Mouse (Mus musculus) gastrocnemius, postnatal 10 days (tissue): ENCODE data around the gene Tmed9. TPM values are rescaled to one million over a fixed set of nuclear protein-coding genes. Genes with fewer than 3 reads are reported as not detected.
"Not testable (repeated sequence)": the region's sequence is repeated elsewhere in the genome, so short reads cannot be mapped to it uniquely, and the experiment has no call there.

ENCODE experiments used
- DNase-seq: peaks from one replicate; pipeline ENCODE4 v3.0.0; 2021; ENCODE audit warnings: mixed read lengths
- total RNA-seq, 2 experiments: library from RNA; stranded (reverse); gene quantifications; 2 replicates each; pipeline ENCODE4 v1.2.3; 2021

Gene Tmed9
- total RNA-seq, 2 experiments from 2014 or later: 147 to 192 TPM

DNA sequence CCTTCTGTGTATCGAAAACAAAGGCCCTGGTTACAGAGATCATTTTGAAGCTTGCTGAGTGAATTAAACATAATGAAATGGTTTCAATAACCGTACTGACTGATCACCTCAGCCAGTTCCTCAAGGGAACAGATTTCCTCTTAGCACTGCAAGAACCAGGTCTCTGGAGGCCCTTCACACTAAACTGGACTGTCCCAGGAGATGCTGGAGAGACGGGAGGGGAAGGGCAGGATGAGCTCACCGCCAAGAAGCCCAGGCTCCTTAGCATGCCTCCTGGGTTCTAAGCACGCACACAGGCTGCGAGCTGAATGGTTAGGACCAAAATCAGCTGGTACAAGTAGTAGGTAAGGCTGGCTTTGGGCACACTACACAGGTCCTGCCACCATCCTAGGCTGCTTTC, 6.5 kb upstream of the Tmed9 start:
- no peak for DNase-seq

DNA sequence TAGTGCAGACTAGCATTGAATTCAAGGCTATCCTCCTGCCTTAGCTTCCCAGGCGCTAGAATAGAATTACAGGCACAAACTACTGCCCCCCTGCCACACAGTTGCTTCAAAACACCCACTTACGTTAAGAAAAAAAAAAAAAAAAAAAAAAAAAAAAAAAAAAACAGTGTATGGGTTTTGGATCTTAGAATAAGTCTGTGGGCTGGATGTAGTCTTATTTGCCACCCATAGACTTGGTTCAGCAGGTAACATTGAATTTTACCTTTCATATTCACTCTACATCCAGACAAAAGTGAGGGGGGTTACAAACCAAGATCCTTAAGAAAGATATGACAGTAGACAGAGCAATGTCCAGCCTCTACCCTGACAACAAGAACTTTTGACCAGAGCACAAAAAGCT, 5.6 kb upstream of the Tmed9 start:
- no peak for DNase-seq

DNA sequence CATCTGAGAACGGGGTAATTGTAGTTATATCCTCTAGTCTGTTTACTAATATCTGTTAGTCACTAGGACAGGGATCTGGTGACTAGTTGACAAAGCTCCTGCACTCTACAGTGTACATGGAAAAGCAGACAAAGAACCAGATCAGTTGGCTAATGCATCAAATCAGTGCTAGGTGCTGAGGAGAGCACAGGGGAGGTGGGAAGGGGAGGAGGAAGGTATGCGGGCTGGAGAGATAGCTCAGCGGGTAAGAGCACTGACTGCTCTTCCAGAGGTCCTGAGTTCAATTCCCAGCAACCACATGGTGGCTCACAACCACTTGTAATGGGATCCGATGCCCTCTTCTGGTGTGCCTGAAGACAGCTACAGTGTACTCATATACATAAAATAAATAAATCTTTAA, 5.0 kb upstream of the Tmed9 start:
- DNase-seq: not testable (repeated sequence)

DNA sequence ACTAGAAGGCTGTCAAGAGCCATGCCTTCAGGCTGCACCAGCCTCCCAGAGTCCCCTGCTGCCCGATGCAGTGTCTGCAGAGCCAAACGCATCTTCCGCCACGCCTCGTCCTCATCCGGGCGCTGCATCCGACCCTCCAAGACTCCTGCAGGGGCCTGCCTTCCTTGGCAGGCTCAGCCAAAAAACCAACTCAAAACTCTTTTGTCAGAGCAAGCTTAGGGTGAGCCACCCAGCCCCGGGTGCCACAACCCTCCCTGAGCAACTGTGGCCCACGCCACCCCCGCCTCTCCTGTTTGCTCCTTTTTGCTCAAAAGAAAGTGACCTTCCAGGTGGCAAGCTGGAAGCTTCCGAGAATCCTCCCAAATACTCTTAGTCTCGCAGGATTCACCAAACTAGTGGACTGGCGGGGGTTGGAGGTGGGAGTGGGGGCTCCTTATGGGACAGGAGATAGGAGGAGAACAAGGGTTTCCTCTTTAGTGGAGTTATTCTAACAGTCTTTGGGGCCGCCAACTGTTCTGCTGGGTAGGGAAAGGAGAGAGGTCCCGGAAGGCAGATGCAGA, 3.7 kb upstream of the Tmed9 start:
- no peak for DNase-seq

DNA sequence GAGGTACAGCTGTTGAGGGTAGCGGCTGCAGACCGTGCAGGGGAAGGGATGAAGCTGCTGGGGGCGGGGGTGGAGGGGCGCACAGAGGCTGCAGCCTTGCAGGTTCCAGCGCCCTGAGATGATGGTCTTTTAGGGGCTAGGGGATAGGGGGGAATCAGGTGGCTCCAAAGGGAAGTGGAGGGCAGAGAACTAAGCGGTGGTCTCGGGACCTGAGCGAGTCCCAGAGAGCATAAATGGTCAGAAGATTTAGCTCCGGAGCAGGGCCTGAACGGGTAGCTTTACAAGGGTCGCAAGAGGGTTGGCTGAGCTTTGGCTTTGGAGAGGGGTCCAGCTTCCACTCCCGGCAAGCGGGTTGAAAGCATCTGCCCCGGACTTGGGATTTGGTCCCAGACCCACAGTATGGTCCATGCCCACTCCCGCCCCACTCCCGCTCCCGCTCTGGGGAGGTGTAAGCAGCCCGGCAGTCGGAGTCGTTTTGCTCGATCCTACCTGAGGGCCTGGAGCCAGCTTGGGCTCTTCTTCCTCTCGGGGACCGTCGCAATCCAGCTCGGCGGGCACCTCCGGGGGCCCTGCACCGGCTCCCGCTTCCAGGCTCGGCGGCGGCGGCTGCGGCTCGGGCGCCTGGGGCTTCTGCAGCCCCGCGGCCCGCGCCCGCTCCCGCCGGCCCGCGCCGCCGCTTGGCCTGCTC, 3.1 kb upstream of the Tmed9 start:
- DNase-seq: peak; percentile 51

DNA sequence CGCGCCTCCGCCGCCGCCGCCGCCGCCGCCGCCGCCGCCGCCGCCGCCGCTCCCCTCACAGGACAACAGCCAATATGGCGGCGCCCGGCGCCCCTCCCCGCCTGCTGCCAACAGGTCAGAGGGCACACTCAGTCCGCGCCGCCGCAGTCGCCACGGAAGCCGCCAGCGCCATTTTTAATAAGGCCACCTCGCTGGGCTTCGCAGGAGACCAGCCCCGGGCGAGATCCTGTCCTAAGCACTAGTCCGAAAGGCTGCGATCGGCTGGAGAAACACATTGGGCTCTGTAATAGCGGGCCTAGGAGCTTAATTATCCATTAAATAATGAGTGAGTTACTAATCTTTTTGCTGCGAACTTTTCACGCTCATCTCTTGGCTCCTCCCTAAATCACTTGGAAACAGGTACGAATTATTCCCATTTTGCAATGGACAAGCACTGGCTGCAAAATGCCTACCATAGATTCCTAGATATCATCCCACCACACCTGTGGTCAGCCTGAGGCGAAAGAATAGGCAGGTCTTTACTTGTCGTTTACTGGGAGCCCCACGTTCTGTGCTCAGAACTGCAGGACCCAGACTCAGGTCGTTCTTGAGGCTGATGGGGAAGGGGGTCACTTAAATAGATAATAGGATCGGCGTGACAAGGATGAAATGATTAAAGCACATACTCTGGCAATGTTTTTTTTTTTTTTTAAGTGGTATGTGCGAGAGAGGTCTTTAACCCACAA, 2.3 kb upstream of the Tmed9 start, which contains the start of gene Fam193b:
Gene Fam193b (minus strand): TSS at position 94 of the 725 bp plus-strand sequence.
- peak; percentile 96 for DNase-seq

DNA sequence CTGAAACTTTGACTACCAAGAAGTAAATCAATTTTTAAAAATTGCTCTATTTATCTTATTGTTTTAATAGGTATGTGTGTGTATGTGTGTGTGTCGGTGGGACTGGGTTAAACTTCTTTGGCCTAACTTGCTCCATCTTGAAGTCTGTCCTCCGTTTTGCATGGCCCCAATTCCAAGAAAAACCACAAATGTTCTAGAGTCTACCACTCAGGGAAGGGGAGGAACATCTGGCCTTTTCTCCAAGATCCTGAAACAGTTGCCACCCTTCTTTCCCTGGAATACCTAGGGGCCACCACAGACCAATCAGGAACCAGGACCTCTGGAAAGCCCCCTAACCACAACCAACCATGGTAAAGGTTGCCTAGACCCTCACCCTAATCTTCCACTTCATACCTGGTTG, 1.6 kb upstream of the Tmed9 start:
- DNase-seq: no peak

DNA sequence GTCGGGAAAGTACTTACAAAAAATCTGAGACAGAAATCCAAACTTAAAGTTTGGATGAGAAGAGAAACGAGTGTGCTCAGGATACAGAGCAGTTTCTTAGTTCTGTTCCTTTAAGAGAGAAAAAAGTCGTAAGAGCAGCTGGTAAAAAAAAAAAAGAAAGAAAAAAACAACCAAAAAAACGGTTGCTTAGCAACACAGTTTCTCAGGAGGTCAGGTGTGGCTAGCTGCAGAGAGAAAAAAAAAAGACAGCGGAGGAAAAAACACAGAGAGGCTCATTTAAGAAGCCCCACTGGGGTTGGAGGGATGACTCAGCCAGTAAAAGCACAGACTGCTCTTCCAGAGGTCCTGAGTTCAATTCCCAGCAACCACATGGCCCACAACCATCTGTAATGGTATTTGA, 789 bp downstream of the Tmed9 start:
- DNase-seq: no peak

DNA sequence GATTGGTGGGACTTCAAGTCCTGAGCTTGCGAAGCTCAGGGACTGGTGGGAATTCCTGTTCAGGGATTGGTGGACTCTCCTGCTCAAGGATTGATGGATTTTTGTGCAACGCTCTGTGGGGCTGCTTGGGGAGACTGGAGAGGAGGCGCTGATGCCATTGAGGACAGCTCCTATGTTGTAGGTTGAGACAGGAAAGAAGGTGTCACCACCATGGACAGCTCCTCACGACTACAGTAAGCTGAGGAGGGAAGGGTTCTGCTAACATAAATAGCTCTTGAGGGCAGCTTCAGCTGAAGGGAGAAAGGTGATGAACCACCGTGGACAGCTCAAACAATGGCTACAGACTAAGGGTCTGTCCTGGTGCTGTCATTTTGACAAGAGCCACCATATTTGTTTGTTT, 2.4 kb downstream of the Tmed9 start:
- no peak for DNase-seq

DNA sequence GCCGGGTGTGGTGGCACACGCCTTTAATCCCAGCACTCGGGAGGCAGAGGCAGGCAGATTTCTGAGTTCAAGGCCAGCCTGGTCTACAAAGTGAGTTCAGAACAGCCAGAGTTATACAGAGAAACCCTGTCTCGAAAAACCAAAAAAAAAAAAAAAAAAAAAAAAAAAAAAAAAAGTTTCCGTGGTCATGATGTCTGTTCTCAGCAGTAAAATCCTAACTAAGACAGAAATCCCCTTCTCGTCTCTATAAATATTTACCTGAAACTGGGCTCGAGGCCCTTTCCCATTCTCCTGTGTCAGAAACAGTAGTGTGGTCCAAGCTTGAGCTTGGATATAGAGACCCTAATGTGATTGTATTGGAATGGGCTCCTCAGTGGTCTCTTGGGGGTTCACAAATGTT, 3.3 kb downstream of the Tmed9 start:
- not testable (repeated sequence) for DNase-seq

DNA sequence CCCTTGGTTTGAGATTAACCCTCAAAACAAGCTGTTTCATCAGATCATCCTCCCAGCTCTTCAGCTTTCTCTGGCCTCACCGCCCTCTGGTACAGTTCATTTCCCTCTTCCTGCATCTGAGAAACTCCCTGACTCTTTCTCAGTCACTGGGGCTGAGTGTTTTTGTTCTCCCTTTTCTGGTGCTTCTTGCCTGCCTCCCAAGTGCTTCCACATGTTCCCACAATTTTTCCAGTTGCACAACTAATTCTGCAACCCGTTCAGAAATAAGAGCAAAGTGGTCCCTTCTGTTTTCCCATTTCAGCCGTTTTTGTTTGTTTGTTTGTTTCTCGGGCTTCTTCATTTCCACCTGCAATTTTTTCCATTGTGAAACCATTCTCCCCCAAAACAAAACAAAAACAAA, 4.6 kb downstream of the Tmed9 start:
- no peak for DNase-seq

DNA sequence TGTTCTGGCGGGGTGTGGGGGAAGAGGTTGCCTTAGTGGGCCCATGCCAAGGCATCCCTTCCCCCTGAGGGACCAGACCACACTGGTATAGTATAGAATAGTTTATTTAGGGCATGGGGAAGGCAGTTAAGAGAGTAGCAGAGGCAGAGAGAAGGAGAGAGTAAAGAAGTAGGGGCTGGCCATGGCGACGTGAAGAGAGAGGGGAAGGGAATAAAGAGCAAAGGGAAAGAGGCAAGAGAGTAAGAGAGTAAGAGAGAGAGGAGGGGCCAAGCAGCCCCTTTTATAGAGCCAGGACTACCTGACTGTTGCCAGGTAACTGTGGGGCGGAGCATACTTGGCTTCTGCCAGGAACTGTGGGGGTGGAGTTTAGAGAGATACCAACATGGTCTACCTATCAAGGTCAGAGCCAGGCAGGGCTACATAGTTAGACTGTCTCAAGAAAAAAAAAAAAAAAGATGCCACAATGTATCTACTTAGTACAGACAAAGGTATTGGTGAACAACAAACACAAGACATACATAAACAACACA, 18.5 kb downstream of the Tmed9 start:
- DNase-seq: no peak

DNA sequence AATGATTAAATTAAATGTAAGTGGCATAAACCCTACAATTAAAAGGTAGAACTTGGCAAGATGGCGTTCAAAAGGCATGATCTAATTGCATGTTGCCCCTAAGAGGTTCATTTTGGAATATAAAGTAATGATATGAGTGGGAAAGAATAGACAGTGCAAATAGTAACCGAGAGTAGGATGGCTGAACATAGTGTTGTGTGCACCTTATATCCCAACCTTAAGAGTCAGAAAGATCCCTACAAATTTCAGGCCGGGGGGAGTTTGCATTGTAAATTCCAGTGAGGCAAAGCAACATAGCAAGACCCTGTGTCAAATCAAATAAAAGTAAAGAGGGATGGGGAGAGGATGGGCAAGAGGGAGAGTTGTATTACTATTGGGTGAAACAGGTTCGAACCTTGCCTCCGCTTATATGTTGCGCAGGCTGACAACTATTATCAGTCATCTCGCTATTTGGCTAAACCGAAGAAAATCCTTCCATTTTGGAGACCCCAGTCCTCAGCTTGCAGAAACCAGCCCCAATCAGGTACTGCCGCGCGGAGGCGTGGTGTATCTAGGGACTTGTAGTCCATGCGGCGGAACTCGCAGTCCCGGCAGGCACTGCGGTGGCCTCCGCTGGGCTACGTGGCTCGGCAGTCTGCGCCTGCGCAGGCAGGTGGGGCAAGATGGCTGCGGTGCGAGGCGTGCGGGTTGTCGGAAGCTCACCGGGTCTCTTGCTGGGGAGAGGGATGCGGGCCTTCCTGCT, 19.2 kb downstream of the Tmed9 start:
- peak; percentile 97 for DNase-seq

DNA sequence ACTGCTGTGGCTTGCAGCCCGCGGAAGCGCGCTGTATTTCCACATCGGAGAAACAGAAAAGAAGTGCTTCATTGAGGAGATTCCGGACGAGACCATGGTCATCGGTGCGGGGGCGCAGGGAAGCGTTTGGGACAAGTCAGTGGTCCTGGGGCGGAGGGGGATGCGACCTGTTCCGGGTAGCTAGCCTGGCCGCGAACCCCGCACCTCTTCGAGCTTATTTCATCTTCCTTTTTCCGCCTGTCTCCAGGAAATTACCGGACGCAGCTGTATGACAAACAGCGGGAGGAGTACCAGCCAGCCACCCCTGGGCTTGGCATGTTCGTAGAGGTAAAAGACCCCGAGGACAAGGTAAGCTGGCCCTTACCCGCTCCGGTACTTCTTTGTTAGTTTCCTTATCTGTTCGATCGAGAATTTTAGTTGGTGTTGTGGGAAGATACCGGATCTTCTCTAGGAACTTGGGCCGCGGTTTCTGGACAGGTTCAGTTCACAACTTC, 19.8 kb downstream of the Tmed9 start:
- DNase-seq: no peak

DNA sequence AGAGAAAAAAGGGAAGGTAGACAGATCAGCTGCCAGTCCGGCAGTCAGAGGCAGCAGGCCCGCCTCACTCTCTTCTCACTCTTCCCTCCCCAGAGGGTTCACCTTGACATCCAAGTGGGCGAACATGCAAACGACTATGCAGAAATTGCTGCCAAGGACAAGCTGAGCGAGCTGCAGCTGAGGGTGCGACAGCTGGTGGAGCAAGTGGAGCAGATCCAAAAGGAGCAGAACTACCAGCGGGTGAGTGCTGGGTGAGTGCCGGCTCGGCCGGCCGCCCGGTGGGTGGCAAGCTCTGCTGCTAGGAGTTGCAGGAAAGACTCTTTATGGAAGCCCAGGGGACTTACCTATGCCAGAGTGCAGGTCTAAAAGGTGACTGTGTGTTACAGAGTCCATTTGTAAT, 21.8 kb downstream of the Tmed9 start:
- DNase-seq: peak; percentile 74

DNA sequence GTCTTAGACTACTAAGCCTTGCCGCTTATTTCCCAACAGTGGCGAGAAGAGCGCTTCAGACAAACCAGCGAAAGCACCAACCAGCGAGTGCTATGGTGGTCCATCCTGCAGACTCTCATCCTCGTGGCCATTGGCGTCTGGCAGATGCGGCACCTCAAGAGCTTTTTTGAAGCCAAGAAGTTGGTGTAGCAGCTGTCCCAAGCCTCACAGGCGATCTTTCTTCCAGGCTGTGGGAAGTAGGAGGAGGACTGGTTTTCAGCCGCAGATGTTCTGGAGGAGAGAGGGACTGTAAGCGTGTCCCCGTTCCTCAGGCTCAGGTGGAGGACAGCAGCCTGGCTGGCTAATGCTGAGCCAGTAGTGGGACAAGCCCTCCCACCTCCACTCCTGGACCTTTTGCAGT, 23.3 kb downstream of the Tmed9 start:
- no peak for DNase-seq

DNA sequence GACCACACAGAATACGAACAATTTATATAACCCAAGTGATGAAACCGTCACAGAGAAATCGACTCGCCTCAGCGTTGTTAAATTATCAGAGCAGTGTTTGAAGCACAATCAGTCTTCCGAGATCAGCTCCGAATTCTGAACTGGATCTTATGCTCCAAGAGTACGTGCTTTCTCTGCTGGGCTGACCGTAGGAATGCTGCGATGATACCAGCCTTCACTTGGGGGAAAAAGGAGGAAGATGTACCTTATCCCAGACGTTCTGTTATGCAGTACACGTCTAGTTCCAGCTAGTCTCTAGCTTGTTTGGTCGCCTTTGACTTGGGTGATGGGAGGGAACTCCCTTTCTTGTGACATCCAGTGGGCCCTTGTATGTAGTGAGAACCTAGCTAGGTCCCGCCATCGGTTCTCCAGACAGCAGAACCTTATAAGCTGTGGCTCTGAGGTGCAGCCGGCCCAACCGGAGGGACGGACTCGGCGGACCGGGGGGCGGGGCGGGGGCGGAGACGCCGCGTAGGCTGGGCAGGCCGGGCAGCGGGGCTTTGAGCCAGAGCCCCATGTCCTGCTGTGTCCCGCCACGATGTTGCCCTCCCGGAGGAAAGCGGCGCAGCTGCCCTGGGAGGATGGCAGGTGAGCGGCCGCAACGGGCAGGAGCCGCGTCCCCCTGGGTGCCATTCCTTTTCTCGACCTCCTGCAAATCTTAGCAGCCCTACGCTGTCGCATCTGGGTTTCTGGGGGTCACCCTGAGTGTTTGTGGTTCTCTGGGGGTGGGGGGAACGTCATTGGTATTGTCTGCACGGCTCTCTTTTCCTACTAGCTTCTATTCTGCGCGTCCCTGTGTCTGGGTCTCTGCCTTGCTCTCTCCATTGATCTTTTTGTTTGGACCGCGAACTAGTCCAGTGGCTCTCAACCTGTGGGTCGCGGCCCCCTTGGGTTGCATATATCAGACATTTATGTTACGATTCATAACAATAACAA, 26.3 kb downstream of the Tmed9 start, which contains the start of gene B4galt7:
Gene B4galt7 (plus strand): TSS at position 331 of the 975 bp plus-strand sequence.
- DNase-seq: peak; percentile 89

DNA sequence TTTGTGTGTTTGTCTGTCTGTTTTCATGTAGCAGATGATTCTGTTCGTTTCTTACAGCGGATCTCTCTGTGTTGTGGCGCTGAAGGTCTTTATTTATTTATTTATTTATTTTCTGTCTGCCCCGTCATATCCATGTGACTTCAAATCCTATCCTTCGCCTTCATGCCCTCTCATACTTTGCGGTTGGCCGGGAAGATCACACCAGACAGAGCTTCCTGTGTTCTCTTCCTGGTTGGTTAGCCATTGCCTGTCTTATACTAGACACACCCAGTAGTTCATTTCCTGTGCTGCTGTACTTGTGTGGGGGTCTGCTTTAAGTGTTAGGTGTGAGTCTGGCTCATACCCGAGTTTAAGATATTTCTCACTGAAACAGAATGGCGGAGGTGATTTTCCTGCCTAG, 27.1 kb downstream of the Tmed9 start:
- DNase-seq: no peak

DNA sequence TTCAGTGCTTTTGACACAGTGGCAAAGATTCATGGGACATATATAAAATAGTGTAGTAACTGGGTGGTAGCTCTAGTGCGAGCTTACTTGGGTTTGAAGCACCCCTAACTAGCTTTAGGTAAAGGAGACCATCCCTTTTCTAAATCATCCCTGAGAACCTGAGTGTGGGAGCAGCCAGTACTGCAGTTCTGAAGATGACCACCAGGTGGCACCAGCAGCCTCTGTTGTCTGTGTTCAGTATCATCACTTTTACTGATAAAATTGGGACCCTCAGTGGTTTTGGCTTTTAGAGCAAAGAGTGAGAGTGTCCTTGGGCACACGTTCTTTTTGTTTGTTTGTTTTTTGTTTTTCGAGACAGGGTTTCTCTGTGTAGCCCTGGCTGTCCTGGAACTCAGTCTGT, 28.1 kb downstream of the Tmed9 start:
- DNase-seq: peak; percentile 91

DNA sequence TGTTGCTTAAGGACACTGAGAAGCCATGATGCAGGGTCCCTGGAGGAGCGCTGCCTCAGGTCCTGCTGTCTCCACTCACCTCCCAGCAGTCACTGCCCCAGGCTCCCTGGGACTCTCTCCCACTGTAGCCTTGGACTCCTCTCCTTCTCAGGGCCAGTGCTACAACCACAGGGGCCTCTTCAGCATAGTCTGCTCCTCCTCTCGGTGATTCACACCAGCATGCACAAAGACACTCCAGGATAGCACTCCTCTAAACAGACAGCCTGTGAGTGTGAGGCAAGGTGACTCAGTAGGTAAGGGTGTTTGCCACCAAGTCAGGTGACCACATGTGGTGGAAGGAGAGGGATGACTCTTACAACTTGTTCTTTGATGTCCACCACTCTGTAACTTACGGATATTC, 31.1 kb downstream of the Tmed9 start:
- DNase-seq: no peak
